Mouse (Mus musculus): Measurements from ENCODE around the gene Gpx5.

Gpx5 gene

DNA sequence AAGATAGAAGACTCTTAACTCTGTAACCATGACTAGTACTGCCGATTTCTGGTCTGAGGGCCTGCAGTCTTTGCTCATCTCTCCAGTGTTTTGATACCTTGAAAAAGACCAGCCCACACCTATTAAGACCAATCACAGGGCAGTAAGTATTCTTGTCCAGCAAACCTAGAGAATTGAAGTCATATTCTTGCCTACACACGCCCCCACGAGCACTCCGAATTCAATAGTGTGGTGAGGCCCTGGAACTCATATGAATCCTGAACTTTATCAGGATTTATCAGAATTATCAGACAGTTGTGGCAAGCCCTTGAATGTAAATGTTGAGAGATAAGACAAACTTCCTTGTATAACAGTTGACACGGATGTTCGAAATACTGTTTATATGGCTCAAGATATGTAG is at the start of gene Gpx5:
Gene Gpx5, minus strand, starts transcription at position 101 of the 400 bp plus-strand sequence.
- no peak for DNase-seq

DNA sequence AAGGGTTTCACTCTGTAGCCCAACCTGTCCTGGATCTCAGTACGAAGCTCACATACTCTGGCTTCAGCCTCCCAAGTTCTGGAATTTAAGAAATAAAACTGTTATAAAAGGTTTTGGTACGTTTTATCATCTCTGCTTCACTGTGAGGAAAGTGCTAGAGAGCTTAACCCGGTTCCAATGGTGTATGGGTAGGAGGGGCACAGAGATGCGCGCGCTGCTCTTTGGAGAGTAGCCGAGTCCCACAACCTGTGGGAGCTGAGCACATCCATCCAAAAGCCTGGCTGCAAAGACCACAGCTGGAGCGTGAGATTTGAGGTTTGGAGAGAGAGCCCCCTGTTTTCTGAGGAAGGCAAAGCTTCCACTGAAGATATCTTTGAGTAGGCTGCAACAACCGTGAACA is 34.9 kb upstream of the Gpx5 start:
- peak; percentile 8 for DNase-seq

DNA sequence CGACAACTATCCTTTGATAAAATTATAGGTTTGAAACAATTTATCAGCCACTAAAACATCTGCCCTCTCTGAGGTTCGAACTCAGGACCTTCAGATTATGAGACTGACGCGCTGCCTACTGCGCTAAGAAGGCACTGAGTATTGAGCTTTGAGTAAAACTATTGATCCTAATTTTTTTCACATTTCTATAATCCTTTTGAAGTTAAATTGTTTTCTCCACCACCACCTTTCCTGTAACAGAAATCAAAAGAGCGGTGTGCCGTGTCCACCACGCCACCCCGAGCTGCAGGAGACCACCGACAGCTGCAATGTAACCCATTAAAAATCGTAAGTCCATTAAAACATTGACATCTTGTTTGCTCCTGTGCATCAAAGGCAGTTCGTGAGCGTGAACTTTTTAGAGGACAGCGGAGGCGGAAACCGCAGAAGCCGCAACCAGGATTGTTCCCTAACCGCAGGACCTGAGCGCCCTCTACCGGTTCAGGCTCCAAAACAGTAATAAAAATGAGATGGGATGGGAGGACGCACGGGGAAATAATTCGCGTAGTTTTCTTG is 34.2 kb upstream of the Gpx5 start:
- peak; percentile 87 for DNase-seq

DNA sequence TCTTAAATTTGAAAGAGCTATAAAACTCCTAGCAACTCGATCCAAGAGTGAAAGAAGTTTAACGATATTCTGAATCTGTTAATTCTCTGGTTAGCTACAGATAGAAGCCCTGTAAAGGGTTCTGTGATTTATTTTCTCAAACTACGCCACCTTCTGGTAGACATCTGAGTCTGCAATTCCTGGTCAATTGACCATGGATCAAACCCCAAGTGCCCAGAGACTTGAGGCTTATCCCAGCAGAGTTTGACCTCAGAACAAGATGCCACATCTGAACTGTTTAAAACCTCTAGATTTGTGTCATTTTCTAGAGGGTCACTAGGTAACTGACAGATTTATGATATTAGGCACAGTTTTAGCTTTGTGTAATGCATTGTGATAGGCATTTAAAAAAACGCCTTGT is 33.7 kb upstream of the Gpx5 start:
- no peak for DNase-seq

DNA sequence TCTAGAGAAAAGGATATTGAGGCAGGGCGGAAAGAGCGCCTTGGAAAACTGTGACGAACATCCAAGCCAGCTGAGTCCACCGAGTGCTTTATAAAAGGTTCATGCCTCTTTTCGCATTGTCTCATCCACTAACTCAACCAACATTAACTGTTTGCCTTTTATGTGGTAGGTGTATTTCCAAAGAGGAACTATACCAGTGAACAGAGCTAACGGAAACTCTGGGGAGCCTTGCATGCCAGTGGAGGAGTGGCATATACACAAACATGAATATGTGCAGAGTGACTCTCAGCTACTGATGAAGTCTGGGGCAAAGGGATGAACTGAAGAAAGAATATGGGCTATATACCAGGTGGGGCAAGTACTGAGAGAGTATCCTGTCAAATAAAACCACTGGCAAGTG is 30.9 kb upstream of the Gpx5 start:
- no peak for DNase-seq

DNA sequence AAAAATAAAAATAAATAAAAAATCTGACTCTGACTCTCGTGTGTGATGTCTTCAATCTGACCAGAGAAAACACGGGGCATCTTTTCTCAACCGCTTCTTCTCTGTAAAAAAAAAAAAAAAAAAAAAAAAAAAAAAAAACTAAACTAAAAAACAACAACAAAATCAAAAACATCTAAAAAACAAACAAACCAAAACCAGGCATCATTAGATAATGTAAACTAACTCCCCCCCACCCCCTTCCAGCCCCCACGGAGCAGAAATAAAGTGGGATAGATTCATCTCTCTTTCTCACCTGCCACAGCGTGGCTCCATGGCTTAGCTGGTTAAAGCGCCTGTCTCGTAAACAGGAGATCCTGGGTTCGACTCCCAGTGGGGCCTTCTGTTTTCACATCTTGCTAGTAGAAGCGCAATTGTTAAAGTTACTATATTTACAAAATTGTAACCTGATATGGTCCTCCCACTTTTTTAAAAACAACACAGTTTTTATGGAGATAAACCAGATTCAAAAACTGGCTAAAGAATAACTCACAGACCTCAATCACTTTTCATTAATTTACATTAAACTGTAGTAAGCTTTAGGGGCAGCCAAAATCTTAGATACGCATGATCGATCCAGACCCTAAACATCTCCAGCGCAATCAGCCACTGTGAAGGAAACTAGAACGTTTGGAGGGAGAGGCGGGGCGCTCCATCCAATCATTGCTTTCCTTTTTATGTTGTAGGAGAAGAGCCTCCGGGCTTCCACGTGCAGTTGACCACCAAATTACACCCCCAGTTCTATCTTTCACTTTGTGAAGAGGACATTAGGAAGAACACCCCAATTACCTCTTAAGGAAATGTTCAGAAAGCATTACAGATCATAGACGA is 30.2 kb upstream of the Gpx5 start:
- peak; percentile 74 for DNase-seq

DNA sequence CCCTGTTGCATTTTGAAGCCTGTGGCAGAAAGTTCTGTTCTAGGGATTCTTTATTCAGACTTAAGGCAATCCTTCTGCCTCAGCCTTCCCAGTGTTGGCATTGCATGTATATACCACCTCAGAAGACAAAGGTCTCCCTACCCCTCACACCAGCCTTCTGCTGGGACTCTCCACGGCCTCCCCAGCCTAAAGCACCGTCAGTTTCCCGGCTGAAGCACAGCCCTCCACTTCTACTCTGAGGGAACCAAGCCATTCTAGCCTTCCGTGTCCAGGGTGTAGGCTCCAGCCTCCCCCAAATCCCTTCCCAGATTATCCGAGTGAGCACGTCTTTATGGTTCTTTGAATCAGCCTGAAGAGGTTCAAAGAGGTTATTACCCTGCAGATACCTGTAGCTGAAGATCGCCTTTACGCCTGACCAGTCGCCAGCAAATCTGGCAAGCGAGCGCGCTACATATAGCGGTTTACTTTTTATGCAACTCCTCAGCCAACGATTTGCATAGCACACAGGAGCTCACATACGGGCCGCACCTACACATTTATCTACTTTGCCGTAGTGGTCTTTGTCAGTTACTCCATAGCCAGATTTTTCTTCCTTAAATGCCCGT is 29.5 kb upstream of the Gpx5 start:
- DNase-seq: peak; percentile 12

DNA sequence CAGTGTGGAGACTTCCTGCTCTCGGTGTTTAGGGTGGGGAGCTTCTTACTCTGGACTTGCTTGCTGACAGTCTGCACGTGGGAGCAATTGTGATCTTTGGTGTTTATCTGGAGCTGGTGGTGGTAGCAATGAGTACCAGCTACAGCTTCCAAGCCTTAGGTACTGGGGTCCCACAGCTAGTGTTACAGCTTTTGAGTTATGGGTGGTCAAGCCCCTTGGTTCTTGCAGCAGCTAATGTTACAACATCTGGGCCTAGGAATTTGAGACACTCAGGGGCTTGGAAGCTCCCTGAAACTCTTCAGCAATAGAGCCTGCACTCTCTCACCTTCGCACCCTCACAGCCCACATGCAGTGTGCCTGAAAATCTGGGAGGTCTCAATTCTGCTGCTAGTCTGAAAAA is 27.7 kb upstream of the Gpx5 start:
- no peak for DNase-seq

DNA sequence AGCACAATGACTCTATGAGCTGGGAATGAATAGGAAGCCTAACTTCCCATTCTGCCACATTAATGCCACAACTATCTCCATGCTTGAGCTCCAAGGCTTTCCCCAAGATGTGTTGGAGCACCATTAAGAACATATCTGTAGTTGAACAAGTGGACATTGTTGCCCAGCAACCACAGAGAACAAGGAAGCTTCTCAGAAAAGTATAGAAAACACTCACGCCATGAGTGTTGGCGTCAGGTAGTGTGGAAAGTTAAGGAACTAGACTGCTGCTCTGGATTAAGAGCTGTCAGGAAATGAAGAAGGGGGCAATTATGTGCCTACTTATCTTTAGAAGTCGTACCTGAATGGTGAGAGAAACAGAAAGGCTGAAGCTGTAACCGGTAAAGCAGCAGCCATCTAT is 21.4 kb upstream of the Gpx5 start:
- DNase-seq: no peak

DNA sequence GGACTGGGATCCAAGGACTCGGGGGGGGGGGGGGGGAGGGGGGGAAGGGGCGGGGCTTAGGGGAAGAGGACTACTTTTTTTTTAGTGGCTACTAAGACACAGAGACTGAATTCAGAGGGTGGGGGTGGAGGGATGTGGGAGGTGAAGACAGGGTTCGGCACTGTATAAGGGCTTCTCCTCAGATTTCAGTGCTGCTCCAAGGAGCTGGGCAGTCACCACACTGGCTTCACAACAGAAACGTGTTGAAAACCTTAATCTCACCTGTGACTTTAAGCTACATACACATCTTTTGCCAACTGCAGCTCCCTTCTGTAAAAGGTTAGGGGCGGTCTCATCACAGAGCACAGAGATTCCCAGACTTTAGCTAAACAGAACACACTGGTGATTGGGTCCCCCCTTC is 20.3 kb upstream of the Gpx5 start:
- DNase-seq: no peak

DNA sequence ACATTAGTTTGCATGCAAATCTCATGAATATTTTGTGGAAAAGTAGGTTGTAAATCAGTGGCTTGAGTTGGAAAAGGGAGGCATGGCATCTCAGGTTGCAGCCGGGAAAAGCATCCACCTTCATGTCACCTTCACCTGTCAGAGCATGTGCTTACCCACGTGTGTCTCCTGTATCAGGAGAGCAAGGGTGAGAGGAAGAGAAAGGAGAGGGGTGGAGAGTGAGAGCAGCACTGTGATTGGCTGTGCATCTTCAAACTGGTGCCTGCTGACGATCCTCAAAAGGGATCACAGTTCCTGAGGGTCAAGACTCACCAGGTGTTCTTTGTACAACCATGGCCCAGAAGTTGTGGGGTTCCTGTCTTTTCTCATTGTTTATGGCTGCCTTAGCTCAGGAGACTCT is 19.4 kb upstream of the Gpx5 start, which contains the start of gene Gpx6:
Gene Gpx6, plus strand, starts transcription at position 200 of the 400 bp plus-strand sequence.
- no peak for DNase-seq

DNA sequence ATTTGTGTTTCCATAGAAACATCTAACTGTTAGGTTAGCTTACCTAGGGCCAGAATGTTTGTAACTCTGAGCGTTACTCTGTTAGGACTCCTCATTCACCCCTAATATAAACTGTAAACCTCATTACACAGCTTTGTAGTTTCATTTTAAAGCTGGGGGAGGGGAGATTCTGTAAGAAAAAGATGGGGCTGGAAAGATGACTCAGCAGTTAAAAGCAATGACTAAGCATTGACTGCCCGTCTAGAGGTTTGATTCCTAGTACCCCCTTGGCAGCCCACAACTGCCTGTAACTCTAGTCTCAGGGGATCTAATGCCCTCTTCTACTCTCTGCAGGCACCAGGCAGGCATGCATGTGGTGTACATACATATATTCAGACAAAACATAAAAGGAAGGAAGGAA is 17.3 kb upstream of the Gpx5 start:
- no peak for DNase-seq

DNA sequence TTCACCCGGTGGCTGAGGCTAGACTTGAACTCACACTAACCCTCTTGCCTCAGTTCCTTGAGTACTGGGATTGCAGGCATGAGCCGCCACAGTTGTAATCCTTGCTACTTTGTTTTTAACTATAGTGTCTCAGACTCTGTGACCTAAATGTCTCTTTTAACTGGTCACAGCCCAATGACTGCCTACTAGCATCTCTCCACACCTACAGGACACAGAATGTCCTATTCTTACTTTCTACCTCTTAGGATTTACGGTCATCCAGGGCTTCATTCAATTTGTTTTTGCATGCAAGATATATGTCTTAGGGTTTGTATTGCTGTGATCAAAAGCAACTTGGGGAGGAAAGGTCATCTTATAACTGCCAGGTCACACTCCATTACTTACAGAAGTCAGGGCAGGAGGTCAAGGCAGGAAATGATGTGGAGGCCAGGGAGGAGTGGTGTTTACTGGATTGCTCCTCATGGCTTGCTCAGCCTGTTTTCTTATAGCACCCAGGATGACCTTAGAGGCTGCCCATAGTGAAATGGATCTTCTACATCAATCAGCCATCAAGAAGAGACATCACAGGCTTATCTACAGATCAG is 12.0 kb upstream of the Gpx5 start:
- DNase-seq: no peak

DNA sequence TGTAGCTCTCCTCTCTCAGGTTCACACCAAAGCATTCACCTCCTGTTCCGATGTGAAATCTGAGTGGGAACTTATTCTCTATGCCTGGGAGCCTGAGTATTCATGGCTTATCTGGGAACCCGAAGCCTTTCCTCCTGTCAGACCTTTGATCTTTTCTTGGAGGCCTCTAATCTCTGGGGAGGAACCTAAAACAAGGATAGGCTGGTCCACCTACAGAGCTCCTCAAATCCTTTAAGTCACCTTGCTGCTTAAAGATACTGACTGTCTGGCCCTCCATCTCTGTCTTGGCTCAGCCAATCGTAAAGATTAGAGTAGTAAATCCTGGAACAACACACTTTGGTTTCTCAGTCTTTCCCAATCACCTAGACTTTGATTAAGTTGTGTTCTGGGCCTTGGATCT is 6.0 kb upstream of the Gpx5 start:
- DNase-seq: no peak

DNA sequence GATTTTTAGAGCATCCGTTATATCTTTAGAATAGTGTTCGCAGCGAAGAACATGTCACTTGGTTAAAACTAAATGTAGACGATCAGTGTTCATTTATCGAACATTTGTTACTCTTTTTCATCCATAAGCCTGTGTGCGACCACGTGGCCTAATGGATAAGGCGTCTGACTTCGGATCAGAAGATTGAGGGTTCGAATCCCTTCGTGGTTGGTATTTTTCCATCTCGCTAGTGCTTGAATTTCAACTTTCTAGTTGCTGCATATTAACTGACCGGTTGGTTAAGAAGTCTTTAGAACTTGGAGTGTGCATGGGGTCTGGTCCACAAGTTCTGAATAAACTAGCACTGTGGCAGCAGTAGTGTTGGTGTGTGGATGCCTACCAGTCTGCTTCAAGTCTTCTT is 13.0 kb downstream of the Gpx5 start:
- peak; percentile 62 for DNase-seq

DNA sequence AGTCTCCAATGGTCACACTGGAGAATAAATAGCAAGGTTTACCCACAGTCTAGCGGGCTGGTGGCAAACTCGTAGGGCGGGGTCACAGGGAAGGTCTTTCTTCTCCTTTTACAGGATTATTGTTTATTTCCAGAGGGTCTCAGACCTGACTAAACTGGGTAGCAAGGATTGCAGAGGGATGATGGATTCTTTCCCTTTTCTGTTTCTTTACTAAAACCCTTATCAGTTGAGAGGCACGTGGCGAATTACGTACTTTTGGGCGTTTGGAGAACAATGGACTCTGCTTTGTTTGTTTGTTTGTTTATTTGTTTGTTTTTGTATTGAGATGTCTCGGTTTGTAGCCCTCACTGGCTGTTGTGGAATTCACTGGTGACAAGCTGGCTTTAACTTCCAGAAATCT is 13.5 kb downstream of the Gpx5 start:
- DNase-seq: no peak

DNA sequence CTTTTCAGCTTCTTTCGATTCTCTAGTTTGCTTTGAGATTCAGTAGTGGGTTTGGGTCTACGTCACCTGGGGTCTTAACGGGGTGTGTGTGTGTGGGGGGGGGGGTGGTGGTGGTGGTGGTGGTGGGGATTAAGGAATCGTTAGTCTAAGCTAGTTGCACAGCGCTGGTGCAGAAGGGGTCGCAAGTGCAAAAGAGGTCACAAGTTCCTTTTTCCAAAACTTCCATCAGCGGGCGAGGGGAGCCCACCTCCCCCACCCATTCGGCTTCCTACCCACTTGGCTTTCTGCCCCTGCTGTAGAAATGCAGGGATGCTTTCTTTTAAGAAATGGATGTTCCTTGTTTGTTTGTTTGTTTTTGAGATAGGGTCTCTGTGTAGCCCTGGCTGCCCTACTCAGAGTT is 16.0 kb downstream of the Gpx5 start:
- DNase-seq: no peak

DNA sequence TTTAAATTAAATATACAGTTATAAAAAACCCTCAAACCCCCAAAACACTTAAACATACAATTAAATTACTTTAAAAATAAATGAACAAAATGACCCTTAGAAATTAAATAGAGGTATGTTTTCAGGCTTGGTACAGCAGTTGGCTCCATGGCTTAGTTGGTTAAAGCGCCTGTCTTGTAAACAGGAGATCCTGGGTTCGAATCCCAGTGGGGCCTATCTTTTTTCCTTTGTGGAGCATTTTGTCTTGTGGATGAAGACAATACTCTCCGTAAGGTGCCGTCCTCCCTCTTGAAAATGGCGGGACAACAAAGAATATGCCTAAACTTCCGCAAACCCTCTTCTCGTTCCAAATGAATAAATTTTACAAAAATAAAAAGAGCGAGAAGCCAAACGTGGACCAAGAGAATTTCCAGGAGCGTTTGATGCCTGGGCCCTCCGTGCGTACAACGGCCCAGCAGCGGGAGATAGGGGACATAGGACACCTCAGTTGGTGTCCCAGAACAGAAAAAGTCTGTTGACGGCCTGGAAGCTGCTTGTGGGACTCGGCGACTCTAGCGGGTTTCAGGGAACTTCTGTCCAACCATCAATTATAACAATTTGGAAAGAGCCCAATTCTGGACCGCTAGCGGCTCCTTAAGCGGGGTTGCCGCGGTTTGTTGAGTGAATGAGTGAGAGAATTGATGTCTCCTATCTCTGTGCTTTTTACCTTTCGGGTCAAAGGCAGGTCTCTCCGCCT is 16.5 kb downstream of the Gpx5 start:
- peak; percentile 76 for DNase-seq

DNA sequence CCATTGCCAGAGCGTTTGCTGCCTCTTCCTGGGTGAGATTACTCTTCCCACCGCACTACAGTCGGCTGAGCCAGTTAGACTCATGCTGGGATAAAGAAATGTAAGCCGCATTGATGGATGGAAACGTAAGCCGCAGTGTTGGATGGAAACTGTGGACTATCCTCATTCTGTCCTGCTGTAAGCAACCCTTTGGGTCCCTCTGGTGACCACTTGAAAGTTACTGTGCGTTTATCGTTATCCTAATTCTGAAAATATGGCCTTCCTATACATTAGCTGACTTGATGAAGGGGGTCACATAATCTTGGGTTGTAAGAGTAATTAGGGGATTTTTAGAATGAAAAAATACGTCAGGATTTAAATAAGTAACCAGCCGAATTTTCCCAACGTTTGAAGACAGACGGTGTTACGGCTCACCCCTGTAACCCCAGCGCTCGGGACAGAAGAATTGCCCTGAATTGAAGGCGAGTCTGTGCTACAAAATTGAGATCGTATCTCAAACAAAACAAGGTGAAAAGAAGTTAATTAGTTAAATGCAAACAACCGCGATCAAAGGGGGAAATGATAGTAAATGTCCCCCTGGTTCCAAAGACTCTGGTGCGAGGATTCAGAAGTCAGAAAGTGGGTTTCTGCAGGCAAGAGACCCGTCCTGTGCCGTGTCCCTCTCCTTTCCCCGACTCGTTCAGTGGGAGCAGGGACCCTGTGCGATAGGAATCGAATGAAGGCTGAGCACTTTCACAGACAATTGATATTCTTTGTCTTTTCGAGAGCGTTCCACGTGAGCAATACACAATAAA is 17.3 kb downstream of the Gpx5 start:
- DNase-seq: peak; percentile 26

DNA sequence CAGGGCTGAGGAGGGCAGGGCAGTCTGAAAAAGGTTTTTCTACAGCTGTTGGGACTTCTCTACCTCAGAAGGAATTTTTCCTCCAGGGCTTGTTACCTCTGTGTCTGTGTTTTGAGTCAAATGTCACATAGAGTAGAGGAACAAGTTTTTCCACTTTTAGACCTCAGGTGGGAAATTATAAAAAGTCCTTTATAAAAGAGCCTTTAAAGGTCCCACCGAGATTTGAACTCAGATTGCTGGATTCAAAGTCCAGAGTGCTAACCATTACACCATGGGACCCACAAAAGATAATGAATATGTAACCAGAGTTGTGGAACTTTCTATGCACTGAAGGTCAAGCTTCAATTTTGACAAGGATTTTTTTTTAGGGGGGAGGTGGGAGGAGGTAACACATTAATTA is 24.3 kb downstream of the Gpx5 start:
- DNase-seq: no peak

DNA sequence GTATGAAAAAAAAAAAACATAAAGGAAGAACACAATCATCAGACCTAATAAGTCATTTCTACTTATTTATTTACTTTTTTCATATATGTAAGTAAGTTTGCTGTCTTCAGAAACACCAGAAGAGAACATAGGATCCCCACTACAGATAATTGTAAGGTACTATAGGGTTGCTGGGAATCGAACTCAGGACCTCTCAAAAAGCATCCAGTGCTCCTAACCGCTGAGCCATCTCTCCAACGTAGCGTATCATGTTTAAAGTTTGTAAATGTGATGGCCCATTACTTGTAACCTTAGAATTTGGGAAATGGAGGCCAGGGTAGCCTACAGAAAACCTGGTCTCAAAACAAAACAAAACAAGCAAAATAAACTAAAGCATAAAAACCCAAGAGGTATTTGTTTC is 25.0 kb downstream of the Gpx5 start:
- DNase-seq: no peak

DNA sequence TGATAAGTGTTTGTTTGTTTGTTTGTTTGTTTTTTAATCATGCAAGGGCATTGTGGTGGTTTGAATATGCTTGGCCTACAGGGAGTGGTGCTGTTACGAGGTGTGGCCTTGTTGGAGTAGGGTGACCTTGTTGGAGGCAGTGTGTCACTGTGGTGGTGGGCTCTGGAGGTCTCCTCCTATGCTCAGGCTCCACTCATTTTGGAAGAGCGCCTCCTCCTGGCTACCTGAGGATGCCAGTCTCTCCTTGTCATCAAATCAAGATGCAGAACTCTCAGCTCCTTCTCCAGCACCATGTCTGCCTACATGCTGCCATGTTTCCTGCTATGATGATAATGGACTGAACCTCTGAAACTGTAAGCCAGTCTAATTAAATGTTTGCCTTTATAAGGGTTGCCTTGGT is 26.8 kb downstream of the Gpx5 start:
- no peak for DNase-seq

All from right cerebral cortex, postnatal 14 days (tissue).